Mouse (Mus musculus) erythroblast, embryonic 14.5 days (primary cell): Measurements from ENCODE around the gene Mpst.

ENCODE experiments used
- GATA1 ChIP-seq: IDR thresholded peaks from 2 replicates; pipeline ENCODE4 v1.6.1; 2012; ENCODE audit warnings: low read length, inconsistent platforms, mixed read lengths
- TAL1 ChIP-seq: IDR thresholded peaks from 3 replicates; pipeline ENCODE4 v1.6.1; 2012; ENCODE audit warnings: low read length, inconsistent platforms, mixed read lengths

GRCm38 (mm10) chr15:78428391-78429138 is 22.3 kb downstream of the Mpst start, which contains the start of gene Kctd17:
- TF ChIP-seq TAL1 (no peak), GATA1 (no peak)
